Mouse (Mus musculus): ENCODE data around the gene Dcaf6.

- TF ChIP-seq CTCF (IDR thresholded peaks at IDR 0.05; ENCODE audit: low read depth, low read length) (no peak), POLR2A (IDR thresholded peaks at IDR 0.05; ENCODE audit: borderline replicate concordance, low read depth, low read length) (no peak)
These were observed 155.9 kb downstream of the Dcaf6 start for GRCm38 (mm10) chr1:165304341-165304740.
